Mouse (Mus musculus): Measurements from ENCODE around the gene Usp17la.

- no peak for TF ChIP-seq CTCF (IDR thresholded peaks at IDR 0.05; ENCODE audit: extremely low read depth, insufficient read depth, insufficient read length, insufficient replicate concordance)
- no peak for TF ChIP-seq POLR2A (IDR thresholded peaks at IDR 0.05; ENCODE audit: low read depth, low read length)
Observed at GRCm38 (mm10) chr7:104857683-104858082, 874 bp downstream of the Usp17la start.

Data from spleen, adult 2 months (tissue).